In genomic region chr3:158278631-158279030, GRCm38 (mm10) we compare ENCODE assay signal across 14 mouse cellular contexts.
DNase-seq lines count a peak whose midpoint lies in the region.
"Had no signal": no experiment of that assay in that cellular context is flagged by ENCODE, and none has a peak within 500 bp of the region (broad histone marks: within the 10 kb centered on the region; RNA-seq: fewer than 3 reads in every experiment).

No protein-coding gene starts in this region.

- peak; percentile 21 for DNase-seq in layer of hippocampus, adult 9-10 months (ENCODE audit: low spot score)
- no peak for DNase-seq in layer of hippocampus, adult 11-12 months (ENCODE audit: low spot score)
- DNase-seq in right cerebral cortex, postnatal 10 days (ENCODE audit: low spot score in 2 of 2): peak; percentile 36 to 54
- no peak for DNase-seq in right cerebral cortex, postnatal 25 days
- peak; percentile 33 to 36 for DNase-seq in left cerebral cortex, adult 9 months (ENCODE audit: low spot score in 2 of 2)
- DNase-seq in c-Kit-positive CD71-positive TER-119-positive erythroid progenitor cells, embryonic 14.5 days (ENCODE audit: low spot score): no peak
- no peak for DNase-seq in heart, adult 18-20 months
- DNase-seq: adrenal gland, adult 8-10 months; adrenal gland, postnatal 36 days; cerebellum, adult 11-12 months; cerebellum, adult 9-10 months; cerebellum, postnatal 25 days; gastrocnemius, postnatal 10 days; heart, adult 2 months had no signal

Comparison
In these comparisons a context has a peak if more than half of its experiments do, and no peak if none do; other contexts are left out.
1. DNase-seq: peak in layer of hippocampus, adult 9-10 months (single experiment), right cerebral cortex, postnatal 10 days (2 of 2) and left cerebral cortex, adult 9 months (2 of 2); none in layer of hippocampus, adult 11-12 months (single experiment), right cerebral cortex, postnatal 25 days (single experiment), c-Kit-positive CD71-positive TER-119-positive erythroid progenitor cells, embryonic 14.5 days (single experiment) and heart, adult 18-20 months (0 of 2).